Comparison of ENCODE assay signal across 8 mouse cellular contexts in genomic region chr2:158152685-158153309, GRCm38 (mm10). TPM values are rescaled to one million over a fixed set of nuclear protein-coding genes. Genes with fewer than 3 reads are reported as not detected.
DNase-seq lines count a peak whose midpoint lies in the region; ATAC-seq and TF ChIP-seq lines count a peak whose summit lies in the region.

No protein-coding gene starts in this region.

- peaks cover 24% of the 10 kb centered on the region for H3K4me1 ChIP-seq in heart, embryonic 10.5 days
- H3K4me1 ChIP-seq in forebrain, postnatal 0 days (ENCODE audit: insufficient read depth) = no peaks in the 10 kb centered on the region
- peaks cover 57% of the 10 kb centered on the region for H3K4me1 ChIP-seq in liver, embryonic 15.5 days (replicated peaks)

- peak; percentile 17; the same call in 1 of the 2 replicates for ATAC-seq in common myeloid progenitor, adult 5-6 weeks (replicated peaks; ENCODE audit: low read depth, poor library complexity, severe bottlenecking)
- peak; percentile 25; the same call in 1 of the 2 replicates for ATAC-seq in forebrain, postnatal 0 days
- ATAC-seq in liver, embryonic 15.5 days (ENCODE audit: insufficient read depth) = peak; percentile 32; the same call in 1 of the 2 replicates

- no peak overlapping the region for H3K9ac ChIP-seq in forebrain, postnatal 0 days
- H3K9ac ChIP-seq in liver, embryonic 15.5 days = no peak overlapping the region

- peak overlapping the region; percentile 72 for H3K27ac ChIP-seq in heart, embryonic 10.5 days
- H3K27ac ChIP-seq in forebrain, postnatal 0 days (ENCODE audit: low read depth, low read length) = no peak overlapping the region
- H3K27ac ChIP-seq in liver, embryonic 15.5 days (replicated peaks) = peak overlapping the region; percentile 81

- 43% methylated on average over 6 of the region's 6 CpGs for WGBS in heart, embryonic 10.5 days
- 15% methylated on average over 6 of the region's 6 CpGs for WGBS in forebrain, postnatal 0 days
- whole genome bisulfite sequencing in liver, embryonic 15.5 days (ENCODE audit: insufficient replicate concordance) = 20% methylated on average over 6 of the region's 6 CpGs

- H3K36me3 ChIP-seq in heart, embryonic 10.5 days = no peaks in the 10 kb centered on the region
- no peaks in the 10 kb centered on the region for H3K36me3 ChIP-seq in forebrain, postnatal 0 days (ENCODE audit: insufficient read depth)
- H3K36me3 ChIP-seq in liver, embryonic 15.5 days (replicated peaks) = no peaks in the 10 kb centered on the region

- no peak overlapping the region for H3K4me3 ChIP-seq in heart, embryonic 10.5 days
- H3K4me3 ChIP-seq in forebrain, postnatal 0 days (ENCODE audit: low read depth, low read length) = no peak overlapping the region
- H3K4me3 ChIP-seq in liver, embryonic 15.5 days (replicated peaks) = no peak overlapping the region

- H3K27me3 ChIP-seq in heart, embryonic 10.5 days (ENCODE audit: insufficient read depth, poor library complexity, severe bottlenecking) = no peaks in the 10 kb centered on the region
- H3K27me3 ChIP-seq in forebrain, postnatal 0 days (ENCODE audit: insufficient read depth, low read length) = no peaks in the 10 kb centered on the region
- H3K27me3 ChIP-seq in liver, embryonic 15.5 days = no peaks in the 10 kb centered on the region

- H3K9me3 ChIP-seq in heart, embryonic 10.5 days = peaks cover 5% of the 10 kb centered on the region; the same call in 1 of the 2 replicates
- H3K9me3 ChIP-seq in forebrain, postnatal 0 days (ENCODE audit: low read length) = no peaks in the 10 kb centered on the region
- no peaks in the 10 kb centered on the region; the same call in 1 of the 2 replicates for H3K9me3 ChIP-seq in liver, embryonic 15.5 days (replicated peaks)

- no peak for DNase-seq in heart, embryonic 10.5 days (ENCODE audit: low spot score)
- DNase-seq in heart, adult 8-10 months (ENCODE audit: low spot score) = no peak
- no peak for DNase-seq in forebrain, postnatal 0 days
- DNase-seq in cerebellum, adult 18-20 months = no peak
- DNase-seq in thymus, postnatal 10 days (ENCODE audit: low spot score in 2 of 2) = no peak
- no peak for DNase-seq in kidney, adult 8-10 months

- no peak overlapping the region for H3K4me2 ChIP-seq in forebrain, postnatal 0 days (ENCODE audit: low read depth)
- peak overlapping the region; percentile 88 for H3K4me2 ChIP-seq in liver, embryonic 15.5 days

- no peak for TF ChIP-seq CTCF in forebrain, postnatal 0 days (IDR thresholded peaks at IDR 0.05; ENCODE audit: low read depth)

RNA-seq across cellular contexts. Expression of gene Tgm2, which starts 6.6 kb away (rescaled TPM):
- polyA plus RNA-seq in heart, embryonic 10.5 days (2016; fragmentation: Nextera tagmentation; extraction: Ambion mirVana) = 134 and 256 TPM in 2 replicates
- 100 to 1,000 TPM; 211 to 296 (median 238) TPM for total RNA-seq in heart, adult 8-10 months (2022)
- total RNA-seq in common myeloid progenitor, adult 5-6 weeks (2017) = 3.8 and 5.4 TPM in 2 replicates
- total RNA-seq in forebrain, postnatal 0 days (2014; rRNA removed) = 9.1 and 13.0 TPM in 2 replicates
- 6.1 TPM in 2 replicates for polyA plus RNA-seq in forebrain, postnatal 0 days (2015; fragmentation: Nextera tagmentation; extraction: Ambion mirVana)
- polyA plus RNA-seq in liver, embryonic 15.5 days (2015; fragmentation: Nextera tagmentation; extraction: Ambion mirVana) = 67.7 and 77.8 TPM in 2 replicates

Comparison
In these comparisons a context has a peak if more than half of its experiments do, and no peak if none do; other contexts are left out.
1. RNA of gene Tgm2, which starts 6.6 kb away (total RNA-seq): 211 to 296 TPM in heart, adult 8-10 months; 9.1 to 13.0 TPM in forebrain, postnatal 0 days and 3.8 to 5.4 TPM in common myeloid progenitor, adult 5-6 weeks; every median in the first group is over 10 times any median in the second.
2. Peak in every context shown above with its lines, with median percentiles within 50 percentile points of each other: ATAC-seq.